Mouse (Mus musculus): ENCODE measurements around the gene Prl2c3. TPM values are rescaled to one million over a fixed set of nuclear protein-coding genes. Genes with fewer than 3 reads are reported as not detected.

The Prl2c3 gene
- polyA plus RNA-seq, 1 experiment from 2014 or later, result not detected

Other genes with a start within 250 kb of the Prl2c3 start
- gene Ero1lb, start 234.2 kb downstream of the Prl2c3 start, polyA plus RNA-seq (2016; fragmentation: Nextera tagmentation; extraction: Ambion mirVana), result 13.1 and 13.6 TPM in 2 replicates
- gene Prl2c2, start 205.3 kb upstream of the Prl2c3 start, polyA plus RNA-seq (2016; fragmentation: Nextera tagmentation; extraction: Ambion mirVana), result not detected in 2 replicates

Data from hindbrain, embryonic 12.5 days (tissue).